Mouse (Mus musculus): ENCODE measurements around the gene Tbc1d14. TPM values are rescaled to one million over a fixed set of nuclear protein-coding genes. Genes with fewer than 3 reads are reported as not detected.

Gene Tbc1d14
- 80.4 and 107 TPM in 2 replicates for total RNA-seq (2023)

DNA sequence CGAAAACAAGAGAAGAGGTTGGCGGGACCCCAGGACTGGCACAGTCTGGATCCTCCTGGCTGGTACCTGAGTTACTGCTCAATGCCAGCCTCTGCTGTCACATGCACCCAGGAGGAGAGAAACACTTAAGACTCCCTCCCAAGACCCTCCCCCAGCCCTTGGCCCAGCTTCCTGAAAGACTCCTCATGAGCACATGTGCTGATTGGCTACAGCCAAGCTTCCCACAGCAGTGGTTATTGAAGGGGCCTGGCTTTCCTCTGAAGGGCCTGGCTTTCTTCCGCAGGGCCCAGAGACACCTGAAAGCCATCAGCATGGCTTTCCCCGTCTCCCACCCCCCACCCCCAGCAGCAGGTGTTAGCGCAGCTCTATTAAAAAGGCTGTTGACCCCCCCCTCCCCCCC lies at the start of gene Tbc1d14:
Gene Tbc1d14, minus strand, starts transcription at position 101 of the 400 bp plus-strand sequence.

GRCm38 (mm10) chr5:36484171-36484990 lies 108.7 kb downstream of the Tbc1d14 start, which contains the start of the genes Tada2b and Ccdc96:
TSS of gene Tada2b (minus strand) at chr5:36484285.
TSS of gene Ccdc96 (plus strand) at chr5:36484588.

DNA sequence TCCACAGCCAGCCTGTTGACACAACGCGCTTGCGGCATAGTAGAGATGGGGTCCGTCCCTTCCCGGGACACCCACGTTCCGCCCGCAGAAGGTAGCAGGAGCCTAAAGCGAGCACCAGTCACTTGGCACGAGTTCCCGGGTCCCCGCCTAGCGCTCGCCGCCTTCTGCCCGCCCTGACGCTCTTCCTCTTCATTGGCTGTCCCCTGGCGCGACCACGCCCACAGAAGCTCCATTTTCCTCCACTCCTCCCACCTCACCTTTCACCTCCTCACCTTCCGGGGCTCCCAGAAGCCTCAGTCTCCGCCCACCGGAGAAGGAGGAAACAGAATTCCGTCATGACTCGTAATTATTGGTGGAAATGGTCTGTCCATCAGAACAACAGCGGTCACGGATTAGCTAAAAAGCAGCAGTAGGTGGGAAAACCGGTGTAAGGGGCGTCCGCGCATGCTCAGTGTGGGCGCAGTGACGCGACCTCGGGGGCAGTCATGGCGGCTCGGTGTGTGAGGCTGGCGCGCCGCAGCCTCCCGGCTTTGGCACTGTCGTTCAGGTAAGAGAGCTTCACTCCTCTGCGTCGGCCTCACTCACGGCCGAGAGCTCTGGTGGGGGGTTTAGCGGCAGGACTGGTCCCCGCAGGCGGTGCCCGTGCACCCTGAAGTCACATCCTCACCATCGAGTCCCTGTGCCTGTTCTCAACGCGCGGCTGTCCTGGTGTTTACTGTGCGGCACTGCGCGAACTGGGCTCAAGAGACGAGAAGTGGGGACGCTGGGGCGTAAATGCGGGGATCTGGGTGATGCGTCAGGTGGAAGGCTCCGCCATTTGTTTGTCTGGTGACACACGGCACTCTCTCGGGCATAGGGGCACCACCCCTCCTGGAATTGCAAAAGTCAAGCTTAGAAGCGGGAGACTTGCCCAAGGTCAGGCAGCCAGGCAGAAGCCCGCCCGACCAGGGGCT lies 128.1 kb downstream of the Tbc1d14 start, which contains the start of gene Grpel1:
Gene Grpel1, plus strand, starts transcription at position 290 of the 953 bp plus-strand sequence.

Other genes with a start within 250 kb of the Tbc1d14 start
- 0.13 and 0.52 TPM in 2 replicates for gene Sorcs2, start 195.1 kb downstream of the Tbc1d14 start, total RNA-seq (2023)
- gene Grpel1, start 128.3 kb downstream of the Tbc1d14 start, total RNA-seq (2023) = 24.2 and 25.0 TPM in 2 replicates
- gene Tada2b, start 109.0 kb downstream of the Tbc1d14 start, total RNA-seq (2023) = 12.1 and 14.1 TPM in 2 replicates
- gene Ccdc96, start 108.7 kb downstream of the Tbc1d14 start, total RNA-seq (2023) = 0.76 and 0.98 TPM in 2 replicates
- 20.7 and 24.0 TPM in 2 replicates for gene D5Ertd579e, start 102.7 kb upstream of the Tbc1d14 start, total RNA-seq (2023)
- 24.7 and 30.9 TPM in 2 replicates for gene Bloc1s4, start 155.4 kb upstream of the Tbc1d14 start, total RNA-seq (2023)
- 102 and 139 TPM in 2 replicates for gene Mrfap1, start 203.5 kb upstream of the Tbc1d14 start, total RNA-seq (2023)
- gene Man2b2, start 237.4 kb upstream of the Tbc1d14 start, total RNA-seq (2023) = 37.5 and 42.1 TPM in 2 replicates

Measured in neutrophil, adult 65 days (primary cell).